Mouse (Mus musculus) thymus, adult 2 months (tissue): ENCODE data around the gene Birc7.

Source experiments
- CTCF ChIP-seq: fragments of 200-500 bp; IDR thresholded peaks from 2 replicates; pipeline ENCODE4 v1.5.1; 2012; ENCODE audit warnings: mild to moderate bottlenecking, control low read depth, low read length, moderate library complexity, borderline replicate concordance; ENCODE audit not compliant: control insufficient read depth, poor library complexity, insufficient read depth; ENCODE audit errors: extremely low read depth
- POLR2A ChIP-seq: fragments of 200-500 bp; IDR thresholded peaks from 2 replicates; pipeline ENCODE4 v1.6.1; 2012; ENCODE audit warnings: mild to moderate bottlenecking, low read length, control low read depth, moderate library complexity; ENCODE audit not compliant: control insufficient read depth, poor library complexity, insufficient read depth; ENCODE audit errors: extremely low read depth

DNA sequence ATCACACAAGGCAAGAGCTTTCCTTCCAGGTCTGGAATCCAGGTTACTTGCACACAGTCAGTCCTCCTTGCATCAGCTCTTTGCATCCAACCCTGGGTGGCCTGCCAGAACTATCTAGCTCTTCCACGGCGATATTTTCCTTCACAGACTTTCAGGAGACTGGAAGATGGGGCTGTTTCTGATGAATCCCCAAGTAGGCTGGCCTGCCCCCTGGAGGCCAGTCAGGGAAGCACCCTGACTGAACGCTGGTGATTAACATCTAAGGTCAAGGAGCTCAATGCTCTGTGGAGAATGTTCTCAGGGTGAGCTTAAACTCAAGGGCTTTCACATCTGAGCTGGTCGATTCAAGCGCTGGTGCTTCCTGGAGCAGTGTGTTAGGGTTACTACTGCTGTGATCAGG lies 35.1 kb downstream of the Birc7 start:
- TF ChIP-seq POLR2A (no peak), CTCF (peak; percentile 89; the same call in 1 of the 2 replicates)
